Mouse (Mus musculus) testis, adult 2 months (tissue): ENCODE data around the gene Gmeb1. TPM values are rescaled to one million over a fixed set of nuclear protein-coding genes. Genes with fewer than 3 reads are reported as not detected.
"Not testable (repeated sequence)": the region's sequence is repeated elsewhere in the genome, so short reads cannot be mapped to it uniquely, and the experiment has no call there.

Experiments used
- H3K27ac ChIP-seq: fragments of 200-500 bp; 2 replicates; pipeline ENCODE4 v1.5.1; 2012; ENCODE audit warnings: low read depth, low read length; ENCODE audit not compliant: control insufficient read depth, insufficient read depth
- H3K27me3 ChIP-seq: fragments of 200-500 bp; 2 replicates; pipeline ENCODE4 v1.6.1; 2012; ENCODE audit warnings: mild to moderate bottlenecking, low read length, moderate library complexity; ENCODE audit not compliant: control insufficient read depth, insufficient read depth
- H3K36me3 ChIP-seq: fragments of 200-500 bp; 2 replicates; pipeline ENCODE4 v1.6.1; 2012; ENCODE audit warnings: mild to moderate bottlenecking, low read length; ENCODE audit not compliant: control insufficient read depth, insufficient read depth
- H3K4me1 ChIP-seq: fragments of 200-500 bp; 2 replicates; pipeline ENCODE4 v1.6.1; 2012; ENCODE audit warnings: low read length; ENCODE audit not compliant: control insufficient read depth, insufficient read depth
- H3K4me3 ChIP-seq: fragments of 200-500 bp; 2 replicates; pipeline ENCODE4 v1.5.1; 2012; ENCODE audit warnings: low read depth, mild to moderate bottlenecking, low read length, moderate library complexity, mixed read lengths; ENCODE audit not compliant: control insufficient read depth
- CTCF ChIP-seq: fragments of 200-500 bp; IDR thresholded peaks from 2 replicates; pipeline ENCODE4 v1.5.1; 2012; ENCODE audit warnings: low read depth, mild to moderate bottlenecking, inconsistent platforms, low read length, moderate library complexity; ENCODE audit not compliant: control insufficient read depth, insufficient read depth, insufficient replicate concordance
- POLR2A ChIP-seq: fragments of 200-500 bp; IDR thresholded peaks from 2 replicates; pipeline ENCODE4 v1.6.1; 2012; ENCODE audit warnings: low read depth, mild to moderate bottlenecking, inconsistent platforms, low read length, moderate library complexity; ENCODE audit not compliant: control insufficient read depth
- polyA plus RNA-seq: library from polyadenylated mRNA; depleted of rRNA; stranded (reverse); fragments of >200 nt; gene quantifications from 2 replicates; pipeline ENCODE4 v1.2.3, GENCODE M21; 2012

The Gmeb1 gene
- polyA plus RNA-seq, 1 experiment = 13.7 TPM

- Histone ChIP-seq H3K27me3 (no peaks in the 10 kb centered on the region), H3K36me3 (no peaks in the 10 kb centered on the region), H3K4me3 (no peak overlapping the region), H3K27ac (no peak overlapping the region), H3K4me1 (no peaks in the 10 kb centered on the region)
- TF ChIP-seq CTCF = no peak
- no peak for TF ChIP-seq POLR2A
These were observed 21.0 kb downstream of the Gmeb1 start for GRCm38 (mm10) chr4:132240367-132240766.

- no peak for TF ChIP-seq CTCF
- TF ChIP-seq POLR2A = no peak
- Histone ChIP-seq H3K4me1 (no peaks in the 10 kb centered on the region), H3K27me3 (no peaks in the 10 kb centered on the region), H3K27ac (no peak overlapping the region), H3K36me3 (no peaks in the 10 kb centered on the region), H3K4me3 (no peak overlapping the region)
These were observed 23.0 kb downstream of the Gmeb1 start for GRCm38 (mm10) chr4:132238356-132238755.

- no peak for TF ChIP-seq CTCF
- TF ChIP-seq POLR2A = no peak
These were observed 26.7 kb downstream of the Gmeb1 start for GRCm38 (mm10) chr4:132234710-132235109.

GRCm38 (mm10) chr4:132230422-132230821 is 31.0 kb downstream of the Gmeb1 start:
- H3K36me3 ChIP-seq = no peaks in the 10 kb centered on the region; the same call in 1 of the 2 replicates
- no peak overlapping the region for H3K4me3 ChIP-seq
- no peaks in the 10 kb centered on the region for H3K4me1 ChIP-seq
- H3K27me3 ChIP-seq = no peaks in the 10 kb centered on the region
- no peak overlapping the region for H3K27ac ChIP-seq
- no peak for TF ChIP-seq POLR2A
- no peak for TF ChIP-seq CTCF

More at GRCm38 (mm10) chr4:132234710-132235109, 26.7 kb downstream of the Gmeb1 start:
- Histone ChIP-seq H3K36me3 (no peaks in the 10 kb centered on the region; the same call in 1 of the 2 replicates), H3K4me1 (no peaks in the 10 kb centered on the region), H3K27ac (no peak overlapping the region), H3K4me3 (no peak overlapping the region), H3K27me3 (no peaks in the 10 kb centered on the region)

- not testable (repeated sequence) for H3K36me3 ChIP-seq, H3K4me3 ChIP-seq, H3K27ac ChIP-seq, H3K4me1 ChIP-seq, H3K27me3 ChIP-seq
These were observed 39.4 kb downstream of the Gmeb1 start for GRCm38 (mm10) chr4:132222001-132222400.

- H3K4me3 ChIP-seq, H3K27ac ChIP-seq, H3K36me3 ChIP-seq, H3K4me1 ChIP-seq, H3K27me3 ChIP-seq: not testable (repeated sequence)
These were observed 43.0 kb downstream of the Gmeb1 start for GRCm38 (mm10) chr4:132218439-132218838.

- TF ChIP-seq CTCF = no peak
- no peak for TF ChIP-seq POLR2A
- H3K4me1 ChIP-seq = no peaks in the 10 kb centered on the region
- H3K27ac ChIP-seq = no peak overlapping the region
- H3K36me3 ChIP-seq = no peaks in the 10 kb centered on the region
- H3K27me3 ChIP-seq = no peaks in the 10 kb centered on the region
- no peak overlapping the region for H3K4me3 ChIP-seq
These were observed 43.6 kb downstream of the Gmeb1 start for GRCm38 (mm10) chr4:132217781-132218180.

- Histone ChIP-seq H3K27ac (no peak overlapping the region), H3K4me1 (no peaks in the 10 kb centered on the region; the same call in 1 of the 2 replicates), H3K27me3 (no peaks in the 10 kb centered on the region), H3K4me3 (no peak overlapping the region), H3K36me3 (no peaks in the 10 kb centered on the region)
- TF ChIP-seq POLR2A (no peak), CTCF (no peak)
These were observed 44.8 kb downstream of the Gmeb1 start for GRCm38 (mm10) chr4:132216602-132217001.
